Mouse (Mus musculus) B cell, adult 2 months (primary cell): ENCODE results near the gene Mcrip2.

ENCODE experiments used
- DNase-seq, 2 experiments: peaks; one replicate each; pipeline ENCODE4 v3.0.0; 2022

The Mcrip2 gene

DNA sequence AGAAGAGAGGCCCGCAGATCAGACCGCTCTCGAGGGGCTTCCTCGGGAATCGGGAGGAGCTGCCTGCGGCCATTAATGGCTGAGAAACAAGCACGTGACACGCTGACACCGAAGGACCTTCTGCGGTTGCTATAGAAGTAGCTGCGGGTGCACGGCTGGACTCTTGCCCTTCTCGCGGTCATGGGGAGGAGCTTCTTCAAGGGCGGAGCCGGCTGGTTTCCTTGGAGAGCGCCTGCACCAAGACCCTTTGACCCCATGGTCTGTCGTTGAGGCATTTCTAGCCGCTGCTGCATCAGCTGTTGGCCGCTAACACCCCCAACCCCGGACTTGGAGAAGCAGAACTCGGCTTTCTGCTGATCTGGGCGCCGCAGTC, 35.3 kb downstream of the Mcrip2 start, which contains the start of gene Stub1:
TSS of gene Stub1 (minus strand) at position 114 of the 373 bp plus-strand sequence.
- no peak for DNase-seq

DNA sequence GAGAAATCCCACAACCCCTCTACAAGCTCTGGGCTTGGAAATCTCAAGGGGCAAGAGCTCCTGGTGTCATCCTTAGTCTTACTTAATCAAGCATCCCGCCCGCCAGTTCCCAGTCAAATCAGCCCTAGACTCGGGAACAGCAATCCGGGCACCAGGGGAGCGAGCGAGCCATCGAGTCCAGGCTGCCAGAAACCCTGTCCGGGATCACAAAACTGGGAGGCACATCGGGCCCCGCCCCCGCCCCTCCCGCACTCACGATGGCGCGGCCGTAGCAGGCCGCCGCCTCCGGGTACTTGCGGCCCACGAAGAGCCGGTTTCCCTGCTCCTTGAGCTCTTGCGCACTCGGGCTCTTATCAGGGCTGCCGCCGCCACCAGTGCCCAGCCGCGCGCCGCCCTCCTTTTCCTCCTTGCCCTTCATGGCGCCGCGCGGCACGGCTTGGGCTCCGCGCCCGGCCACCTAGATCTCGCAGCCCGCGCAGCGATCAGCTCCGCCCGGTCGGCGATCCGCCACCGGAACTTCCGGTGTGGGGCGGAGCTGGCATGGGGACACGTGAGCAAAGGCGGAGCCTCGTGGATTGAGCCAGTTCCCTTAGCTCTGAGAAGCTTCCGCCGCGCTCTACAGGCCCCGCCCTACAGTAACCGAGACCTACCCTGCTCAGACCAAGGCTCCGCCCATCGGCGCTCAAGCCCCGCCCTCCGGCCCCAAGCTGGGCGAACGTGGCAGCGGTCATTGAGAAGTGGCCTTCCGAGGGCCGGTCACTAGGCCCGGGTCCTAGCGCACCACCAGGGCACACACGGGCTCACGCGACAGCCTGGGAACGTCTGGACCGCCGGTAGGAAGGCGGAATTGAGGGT, 35.9 kb downstream of the Mcrip2 start:
- DNase-seq: peak; percentile 98

DNA sequence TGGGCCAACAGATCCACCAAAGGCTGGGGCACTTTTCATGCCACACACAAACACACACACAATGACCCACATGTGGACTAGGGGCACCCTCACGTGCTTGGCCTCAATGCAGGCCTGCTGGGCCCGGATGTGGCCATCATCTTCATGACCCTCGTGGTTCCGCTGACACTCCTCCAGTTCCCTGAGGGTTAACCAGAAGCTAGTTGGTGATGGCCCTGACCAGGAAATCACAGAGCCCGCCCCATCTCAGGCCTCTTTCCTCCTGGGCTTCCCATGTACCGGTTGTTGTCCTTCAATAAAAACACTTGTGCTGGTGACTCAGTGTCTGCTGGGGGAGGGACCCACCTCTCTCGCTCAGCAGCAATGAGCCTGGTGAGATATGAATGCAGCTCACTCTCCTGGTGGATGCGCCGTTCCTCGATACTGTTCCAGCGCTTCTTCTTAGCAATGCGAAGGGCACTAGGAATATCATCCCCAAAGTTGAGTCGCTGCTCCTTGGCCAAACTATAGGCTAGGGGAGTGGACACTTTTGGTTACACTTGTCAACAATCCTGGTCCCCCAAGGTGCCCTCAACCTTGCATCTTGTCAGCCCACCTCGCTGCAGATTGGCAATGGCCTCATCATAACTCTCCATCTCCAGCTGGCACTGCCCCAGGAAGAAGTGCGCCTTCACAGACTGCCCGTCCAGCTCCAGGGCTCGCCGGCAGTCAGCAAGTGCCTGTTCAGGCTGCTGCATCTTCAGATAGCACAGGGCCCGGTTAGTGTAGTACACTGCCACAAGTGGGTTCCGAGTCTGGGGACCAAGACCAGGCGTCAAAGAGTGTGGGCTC, 36.9 kb downstream of the Mcrip2 start:
- DNase-seq: no peak

DNA sequence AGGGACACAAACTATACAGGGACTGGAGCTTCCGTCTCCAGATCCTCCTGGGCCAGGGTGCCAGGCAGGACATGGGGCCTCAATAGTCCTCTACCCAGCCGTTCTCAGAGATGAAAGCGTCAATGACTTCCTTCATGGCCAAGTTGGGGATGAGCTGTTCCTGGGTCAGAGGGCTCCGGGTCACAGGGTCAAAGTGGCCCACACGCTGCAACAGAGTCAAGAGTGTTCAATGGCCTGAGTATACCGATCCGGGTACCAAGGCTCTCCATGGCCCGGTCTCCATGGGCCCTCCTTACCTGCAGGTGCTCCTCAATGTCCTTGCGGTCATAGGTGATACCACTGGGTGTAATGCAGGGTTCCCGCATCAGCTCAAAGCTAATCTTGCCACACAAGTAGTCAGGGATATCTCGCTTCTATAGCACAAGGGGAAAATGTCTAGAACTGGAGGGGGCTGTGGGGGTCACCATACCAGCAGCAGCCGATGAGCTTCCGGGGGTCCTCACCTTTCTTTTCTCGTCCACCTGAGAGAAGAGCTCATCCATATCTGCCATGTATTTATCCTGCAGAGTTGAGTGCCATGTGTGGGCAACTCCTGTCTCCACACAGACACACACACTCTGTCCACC, 37.6 kb downstream of the Mcrip2 start:
- DNase-seq: no peak

DNA sequence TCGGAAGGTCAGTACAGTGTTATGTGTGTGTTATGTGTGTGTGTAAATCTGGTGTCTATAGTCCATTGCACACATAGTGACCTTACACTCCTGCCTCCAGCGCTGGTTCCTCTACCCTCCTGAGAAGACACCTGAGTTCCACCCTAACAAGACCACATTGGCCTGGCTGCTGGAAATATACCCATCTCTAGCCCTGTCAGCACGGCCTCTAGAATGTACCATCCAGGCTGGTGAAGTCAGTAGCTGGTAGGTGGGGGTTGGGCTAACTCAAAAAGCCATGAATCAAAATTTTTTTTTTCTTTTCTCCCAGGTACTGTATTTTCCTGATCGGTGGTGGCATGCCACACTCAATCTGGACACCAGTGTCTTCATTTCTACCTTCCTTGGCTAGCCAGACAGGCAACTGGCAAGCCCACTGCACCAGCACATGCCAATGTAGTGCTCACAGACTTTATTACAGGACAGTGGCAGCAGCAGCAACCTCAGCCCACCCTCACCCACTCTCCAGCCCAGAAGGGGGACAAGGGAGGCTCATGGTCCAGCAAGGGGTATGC, 38.3 kb downstream of the Mcrip2 start:
- no peak for DNase-seq

DNA sequence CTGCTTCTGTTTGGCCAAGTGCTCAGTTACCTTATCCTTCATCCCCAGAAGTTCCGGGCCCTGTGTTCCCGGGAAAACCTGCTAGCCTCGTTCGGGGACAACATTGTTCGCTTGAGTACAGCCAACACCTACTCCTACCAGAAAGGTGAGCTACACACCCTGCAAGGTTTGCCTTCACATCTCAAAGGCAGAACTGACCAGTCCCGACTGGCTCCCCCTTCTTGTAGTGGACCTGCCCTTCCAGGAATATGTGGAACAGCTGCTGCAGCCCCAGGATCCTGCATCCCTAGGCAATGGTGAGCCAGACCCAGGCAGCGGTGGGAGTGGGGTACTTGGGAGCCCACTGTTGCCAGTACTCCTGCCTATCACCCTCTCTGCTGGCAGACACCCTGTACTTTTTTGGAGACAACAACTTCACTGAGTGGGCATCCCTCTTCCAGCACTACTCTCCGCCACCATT, 39.0 kb downstream of the Mcrip2 start:
- no peak for DNase-seq

DNA sequence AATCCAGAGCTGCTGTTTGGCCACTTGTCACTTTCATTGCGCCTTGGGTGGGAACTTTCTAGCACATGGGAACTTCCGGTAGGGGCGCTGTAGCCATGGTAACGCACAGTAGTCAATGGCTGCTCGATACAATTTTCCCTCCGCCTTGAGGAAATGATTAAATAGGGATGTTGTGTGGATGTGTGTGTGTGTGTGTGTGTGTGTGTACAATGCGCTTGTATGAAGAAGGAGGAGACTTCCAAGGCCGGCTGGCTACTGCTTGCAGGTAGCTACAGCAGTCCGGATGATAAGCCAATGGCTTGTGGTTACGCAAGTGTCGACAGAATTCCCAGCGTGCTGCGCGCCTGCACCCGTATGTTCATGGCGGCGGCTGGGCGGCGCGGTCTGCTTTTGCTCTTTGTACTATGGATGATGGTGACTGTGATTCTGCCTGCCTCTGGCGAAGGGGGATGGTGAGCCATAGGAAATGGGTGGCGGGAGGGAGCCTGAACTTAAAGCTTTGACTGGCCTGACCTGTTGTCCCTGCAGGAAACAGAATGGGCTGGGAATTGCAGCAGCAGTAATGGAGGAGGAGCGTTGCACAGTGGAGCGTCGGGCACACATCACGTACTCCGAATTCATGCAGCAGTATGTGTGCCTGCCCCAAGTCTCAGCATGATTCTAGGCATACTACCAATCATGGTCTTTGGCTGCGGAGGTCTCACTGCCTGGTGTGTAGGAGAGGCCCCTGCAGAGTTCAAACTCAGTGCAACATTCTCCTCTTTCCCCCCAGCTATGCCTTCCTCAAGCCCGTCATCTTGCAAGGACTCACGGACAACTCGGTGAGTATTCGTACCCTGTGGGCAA, 39.6 kb downstream of the Mcrip2 start, which contains the start of gene Jmjd8:
TSS of gene Jmjd8 (plus strand) at position 156 of the 846 bp plus-strand sequence.
- peak; percentile 70 to 71 for DNase-seq

DNA sequence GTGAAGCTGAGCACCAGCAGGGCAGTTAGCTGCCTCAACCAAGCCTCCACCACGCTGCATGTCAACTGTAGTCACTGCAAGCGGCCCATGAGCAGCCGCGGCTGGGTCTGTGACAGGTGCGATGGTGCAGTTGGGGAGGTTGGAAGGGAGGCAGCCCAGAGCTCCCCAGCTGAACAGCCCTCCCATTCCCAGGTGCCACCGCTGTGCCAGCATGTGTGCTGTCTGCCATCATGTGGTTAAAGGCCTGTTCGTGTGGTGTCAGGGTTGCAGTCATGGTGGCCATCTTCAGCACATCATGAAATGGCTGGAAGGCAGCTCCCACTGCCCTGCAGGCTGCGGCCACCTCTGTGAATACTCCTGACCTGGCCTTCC, 40.4 kb downstream of the Mcrip2 start:
- DNase-seq: no peak

DNA sequence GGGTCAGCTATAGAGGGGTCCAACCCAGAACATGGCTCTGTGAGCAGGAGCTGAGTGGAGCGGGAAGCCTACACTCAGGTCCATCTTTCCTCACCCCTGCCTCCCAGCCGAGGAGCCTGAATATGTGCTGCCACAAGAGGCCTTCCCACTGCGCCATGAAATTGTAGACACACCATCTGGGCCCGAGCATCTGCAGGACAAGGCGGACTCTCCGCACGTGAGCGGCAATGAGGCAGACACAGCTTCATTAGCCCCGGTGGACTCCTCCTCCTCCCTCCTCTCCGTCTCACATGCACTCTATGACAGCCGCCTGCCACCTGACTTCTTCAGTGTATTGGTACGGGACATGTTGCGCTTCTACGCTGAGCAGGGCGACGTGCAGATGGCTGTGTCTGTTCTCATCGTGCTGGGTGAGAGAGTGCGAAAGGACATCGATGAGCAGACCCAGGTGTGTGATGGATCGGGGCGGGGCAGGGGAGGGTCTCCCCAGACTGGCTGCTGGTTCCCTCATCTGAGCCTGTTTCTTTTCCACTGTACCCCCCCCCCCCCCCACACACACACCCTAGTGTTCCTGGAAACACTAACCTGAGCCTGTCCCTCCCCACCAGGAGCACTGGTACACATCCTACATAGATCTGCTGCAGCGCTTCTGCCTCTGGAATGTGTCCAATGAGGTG, 40.9 kb downstream of the Mcrip2 start:
- no peak for DNase-seq

DNA sequence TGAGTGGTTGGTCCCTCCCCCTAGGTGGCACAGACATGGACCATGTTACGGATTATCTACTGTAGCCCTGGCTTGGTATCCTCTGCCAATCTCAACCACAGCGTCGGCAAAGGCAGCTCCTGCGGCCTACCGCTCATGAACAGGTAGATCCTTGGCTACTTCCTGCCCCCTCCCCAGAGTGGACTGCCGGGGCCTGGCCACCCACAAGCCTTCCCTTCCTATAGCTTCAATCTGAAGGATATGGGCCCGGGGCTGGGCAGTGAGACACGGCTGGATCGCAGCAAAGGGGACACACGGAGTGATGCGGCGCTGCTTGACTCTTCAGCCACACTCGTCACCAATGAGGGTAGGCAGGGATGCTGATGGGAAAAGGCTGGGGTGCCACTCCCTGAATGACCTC, 41.6 kb downstream of the Mcrip2 start:
- no peak for DNase-seq

DNA sequence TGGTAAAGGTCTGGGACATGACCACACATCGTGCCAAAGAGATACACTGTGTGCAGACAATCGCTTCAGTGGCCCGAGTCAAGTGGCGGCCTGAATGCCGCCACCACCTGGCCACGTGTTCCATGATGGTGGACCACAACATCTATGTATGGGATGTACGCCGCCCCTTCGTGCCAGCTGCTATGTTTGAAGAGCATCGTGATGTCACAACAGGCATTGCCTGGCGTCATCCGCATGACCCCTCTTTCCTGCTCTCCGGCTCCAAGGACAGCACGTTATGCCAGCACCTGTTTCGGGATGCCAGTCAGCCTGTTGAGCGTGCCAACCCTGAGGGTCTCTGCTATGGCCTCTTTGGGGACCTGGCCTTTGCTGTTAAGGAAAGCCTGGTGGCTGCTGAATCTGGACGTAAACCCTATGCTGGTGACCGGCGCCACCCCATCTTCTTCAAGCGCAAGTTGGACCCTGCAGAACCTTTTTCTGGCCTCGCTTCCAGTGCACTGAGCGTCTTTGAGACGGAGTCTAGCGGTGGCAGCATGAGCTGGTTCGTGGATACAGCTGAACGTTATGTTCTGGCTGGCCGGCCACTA, 42.5 kb downstream of the Mcrip2 start:
- DNase-seq: no peak

DNA sequence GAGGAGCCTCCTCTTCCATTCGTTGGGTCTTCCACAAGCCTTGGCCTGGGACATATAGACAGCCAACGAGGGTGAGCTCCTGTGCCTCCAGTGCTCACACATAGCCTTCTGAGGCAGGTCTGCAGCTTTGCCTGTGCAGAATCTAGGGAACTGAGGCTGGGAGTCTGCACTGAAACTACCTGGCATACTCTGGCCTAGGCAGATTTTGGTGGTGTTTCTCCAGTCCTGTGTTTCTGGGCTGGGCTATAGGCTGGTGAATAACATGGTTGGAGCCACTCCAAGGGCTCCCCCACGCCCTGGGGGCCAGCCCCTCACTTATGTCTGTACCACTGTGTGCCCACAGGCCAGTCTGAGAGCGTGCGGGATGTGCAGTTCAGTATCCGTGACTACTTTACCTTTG, 43.3 kb downstream of the Mcrip2 start:
- no peak for DNase-seq

DNA sequence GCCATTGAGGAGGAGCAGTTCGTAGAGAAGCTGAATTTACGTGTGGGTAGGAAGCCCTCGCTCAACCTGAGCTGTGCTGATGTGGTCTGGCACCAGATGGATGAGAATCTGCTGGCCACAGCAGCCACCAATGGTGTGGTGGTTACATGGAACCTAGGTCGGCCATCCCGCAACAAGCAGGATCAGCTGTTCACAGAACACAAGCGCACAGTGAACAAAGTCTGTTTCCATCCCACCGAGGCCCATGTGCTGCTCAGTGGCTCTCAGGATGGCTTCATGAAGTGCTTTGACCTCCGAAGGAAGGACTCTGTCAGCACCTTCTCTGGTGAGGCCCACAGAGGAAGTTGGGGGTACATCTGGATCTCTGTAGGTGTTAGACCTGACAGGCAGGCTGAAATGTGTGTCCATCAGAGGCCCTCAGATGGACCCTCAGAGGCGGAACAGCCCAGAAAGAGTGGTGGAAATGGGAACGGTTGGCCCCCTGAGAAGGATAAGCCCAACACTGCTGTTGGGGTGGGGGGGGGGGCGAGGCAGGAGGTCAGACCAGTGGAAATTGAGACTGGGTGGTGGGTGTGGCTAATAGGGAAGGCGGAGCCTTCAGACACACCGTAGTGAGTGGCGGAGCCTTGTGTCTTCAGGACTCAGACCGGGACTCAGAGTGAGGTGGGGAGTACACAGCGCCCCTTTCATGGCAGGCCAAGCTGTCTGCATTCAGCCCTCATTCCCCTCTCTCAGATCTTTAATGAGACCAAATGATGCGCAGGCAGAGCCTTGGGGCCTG, 44.0 kb downstream of the Mcrip2 start:
- DNase-seq: no peak

DNA sequence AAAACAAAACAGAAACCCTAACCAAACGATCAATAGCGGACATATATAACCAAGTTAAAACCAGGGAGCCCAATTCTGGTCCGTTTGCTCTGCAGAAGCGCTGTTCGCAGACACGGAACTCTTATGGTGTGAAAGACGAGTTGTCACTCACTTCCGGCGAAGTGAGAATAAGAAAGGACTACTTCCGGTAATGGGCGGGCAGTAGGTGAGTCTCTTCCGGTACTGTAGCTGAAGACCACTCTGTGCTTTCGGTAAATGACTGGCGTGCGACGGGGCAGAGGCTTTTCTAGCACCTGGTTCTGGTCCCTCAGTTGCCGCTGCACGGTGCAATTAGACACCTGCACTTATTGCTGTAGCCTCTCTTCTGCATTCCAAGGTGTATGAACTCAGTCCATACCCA, 45.1 kb downstream of the Mcrip2 start, which contains the start of gene Wdr24:
TSS of gene Wdr24 (plus strand) at position 176 of the 400 bp plus-strand sequence.
- DNase-seq: peak; percentile 80 to 83

DNA sequence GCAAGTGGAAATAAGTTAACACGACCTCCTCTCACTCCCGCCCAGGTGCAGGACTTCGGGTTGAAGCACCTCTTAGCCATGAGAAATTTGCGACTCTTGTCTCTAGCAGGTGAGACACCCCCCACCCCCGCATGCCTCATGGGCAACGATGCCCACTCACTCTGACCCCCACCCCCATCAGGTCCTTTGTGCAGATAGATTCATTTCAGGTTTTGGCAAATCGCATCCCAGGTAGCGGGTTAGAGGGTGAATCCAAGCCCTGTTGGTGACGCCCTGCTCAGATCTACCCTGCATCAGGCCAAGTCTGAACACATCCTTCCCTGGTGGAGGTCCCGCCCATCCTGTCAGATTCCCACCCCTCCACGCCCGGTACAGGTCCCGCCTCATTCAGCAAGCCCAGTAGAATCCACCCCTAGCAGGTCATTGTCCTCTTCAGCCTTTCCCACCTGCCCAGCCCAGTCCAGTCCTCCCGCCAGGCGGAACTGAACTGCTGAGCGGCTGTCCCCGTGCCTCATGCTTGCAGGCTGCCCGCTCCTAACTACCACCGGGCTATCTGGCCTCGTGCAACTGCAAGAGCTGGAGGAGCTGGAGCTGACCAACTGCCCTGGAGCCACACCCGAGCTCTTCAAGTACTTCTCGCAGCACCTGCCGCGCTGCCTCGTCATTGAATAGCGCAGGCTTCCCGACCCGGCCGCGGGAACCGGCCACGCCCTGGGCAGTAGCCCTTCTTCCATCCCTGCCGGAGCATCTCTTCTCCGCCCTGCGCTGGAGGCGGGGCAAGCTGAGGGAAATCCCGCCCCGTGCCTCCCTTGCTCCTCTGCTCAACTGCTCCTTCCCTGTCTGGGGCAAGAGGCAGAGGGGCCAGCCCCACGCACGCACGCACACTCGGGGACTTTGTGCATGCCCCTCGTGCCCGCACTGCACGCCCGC, 49.4 kb downstream of the Mcrip2 start:
- no peak for DNase-seq

DNA sequence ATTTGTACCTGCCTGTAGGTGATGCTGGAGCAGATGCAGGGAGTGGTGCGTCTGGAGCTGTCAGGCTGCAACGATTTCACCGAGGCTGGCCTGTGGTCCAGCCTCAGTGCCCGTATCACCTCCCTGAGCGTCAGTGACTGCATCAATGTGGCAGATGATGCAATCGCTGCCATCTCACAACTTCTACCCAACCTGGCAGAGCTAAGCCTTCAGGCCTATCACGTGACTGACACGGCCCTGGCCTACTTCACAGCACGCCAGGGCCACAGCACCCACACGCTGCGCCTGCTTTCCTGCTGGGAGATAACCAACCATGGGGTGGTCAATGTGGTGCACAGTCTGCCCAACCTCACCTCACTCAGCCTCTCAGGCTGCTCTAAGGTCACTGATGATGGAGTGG, 50.9 kb downstream of the Mcrip2 start:
- no peak for DNase-seq
